Mouse (Mus musculus) heart, postnatal 0 days (tissue): ENCODE measurements around the gene Ccdc134.
A peak's percentile ranks its signal among the peaks of the same experiment; 100 is the strongest.

ENCODE experiments used
- CTCF ChIP-seq: IDR thresholded peaks from 2 replicates; pipeline ENCODE4 v1.5.1; 2016; ENCODE audit warnings: antibody characterized with exemption, control low read depth, low read depth
- EP300 ChIP-seq: IDR thresholded peaks from 2 replicates; pipeline ENCODE4 v1.6.1; 2016; ENCODE audit warnings: antibody characterized with exemption, low read depth

DNA sequence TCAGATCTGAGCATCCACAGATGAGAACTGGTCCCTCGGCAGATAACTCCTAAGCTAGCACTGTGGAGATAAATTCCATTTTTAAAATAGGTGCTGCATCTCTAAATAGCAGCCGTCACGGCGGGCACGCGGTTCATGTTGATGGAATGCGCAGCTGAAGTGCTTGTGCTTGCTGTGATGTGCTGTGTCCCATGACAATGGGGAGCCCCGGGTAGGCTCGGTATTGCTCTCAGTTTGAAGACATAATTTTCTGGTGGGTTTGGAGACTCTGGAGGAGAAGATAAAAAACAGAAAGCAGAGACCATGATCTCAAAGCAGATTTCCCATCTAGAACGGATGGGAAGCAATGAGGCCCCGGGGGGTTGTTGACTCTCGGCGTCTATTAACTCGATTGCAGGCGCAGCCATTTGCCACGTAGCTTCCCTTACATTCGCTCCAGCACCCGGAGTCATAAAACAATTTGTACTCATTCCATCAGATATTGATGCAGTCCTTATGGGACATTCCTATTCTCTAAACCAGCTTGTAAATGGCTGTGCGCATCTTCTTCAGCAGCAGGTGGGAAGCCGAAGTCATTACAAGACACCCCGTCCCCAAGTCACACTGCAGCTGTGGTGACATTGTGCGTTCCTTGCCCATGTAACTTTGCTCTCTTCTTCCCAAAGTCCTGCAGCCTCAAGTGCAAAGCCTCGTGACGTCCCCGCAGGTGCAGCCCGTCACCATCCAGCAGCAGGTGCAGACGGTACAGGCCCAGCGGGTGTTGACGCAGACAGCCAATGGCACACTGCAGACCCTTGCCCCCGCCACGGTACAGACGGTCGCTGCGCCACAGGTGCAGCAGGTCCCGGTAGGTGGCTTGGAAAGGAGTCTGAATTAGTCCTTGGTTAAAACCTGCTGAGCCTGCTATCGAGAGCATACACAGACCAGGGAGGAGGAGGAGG lies 43.0 kb downstream of the Ccdc134 start:
- TF ChIP-seq CTCF, result no peak
- 0 out of 2 replicates have a peak, but pooled peaks have one; percentile 72 for TF ChIP-seq EP300
